Mouse (Mus musculus): ENCODE data around the gene Ctu1.
"Not testable (repeated sequence)": the region's sequence is repeated elsewhere in the genome, so short reads cannot be mapped to it uniquely, and the experiment has no call there.

The Ctu1 gene

DNA sequence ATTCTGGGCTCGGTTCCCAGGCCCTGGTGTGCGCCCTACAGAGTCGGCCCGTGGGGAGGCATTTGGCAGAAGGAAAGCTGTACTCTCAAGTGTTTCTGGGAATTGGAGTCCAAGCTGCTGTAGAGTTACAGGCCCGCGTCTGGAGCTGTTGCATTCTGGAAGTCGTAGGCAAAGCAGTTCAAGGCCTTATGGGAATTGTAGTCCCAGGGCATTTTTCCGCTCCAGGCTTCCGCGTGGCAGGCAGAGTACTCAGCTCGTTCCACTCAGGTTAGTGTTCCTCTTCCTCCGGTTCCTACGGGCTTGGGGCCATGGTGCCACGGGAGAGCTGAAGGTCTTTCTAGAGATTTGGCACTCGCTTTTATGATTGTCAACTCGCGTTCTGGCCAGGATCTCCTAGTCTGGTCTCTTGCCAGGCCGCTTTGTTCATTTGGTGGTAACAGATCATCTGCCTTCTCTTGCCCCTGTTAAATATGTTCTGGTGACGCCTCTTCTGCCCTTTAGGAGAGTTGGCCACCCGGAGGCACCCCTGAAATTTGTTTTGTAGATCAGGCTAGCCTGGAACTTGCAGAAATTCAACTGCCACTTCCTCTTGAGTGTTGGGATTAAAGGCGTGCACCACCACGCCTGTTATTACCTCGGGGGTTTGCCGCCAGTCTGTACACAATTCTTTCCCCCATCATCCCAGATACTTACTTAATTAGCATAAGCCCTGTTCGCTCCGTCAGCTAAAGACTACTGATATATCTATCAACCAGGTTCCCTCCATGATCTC lies at the start of gene Ctu1:
Gene Ctu1, plus strand, starts transcription at position 208 of the 772 bp plus-strand sequence.
- peak; percentile 93 to 96 for DNase-seq

- no peak for DNase-seq
These were observed 48.9 kb upstream of the Ctu1 start for GRCm38 (mm10) chr7:43622927-43623326.

- no peak for DNase-seq
These were observed 48.0 kb upstream of the Ctu1 start for GRCm38 (mm10) chr7:43623819-43624218.

DNA sequence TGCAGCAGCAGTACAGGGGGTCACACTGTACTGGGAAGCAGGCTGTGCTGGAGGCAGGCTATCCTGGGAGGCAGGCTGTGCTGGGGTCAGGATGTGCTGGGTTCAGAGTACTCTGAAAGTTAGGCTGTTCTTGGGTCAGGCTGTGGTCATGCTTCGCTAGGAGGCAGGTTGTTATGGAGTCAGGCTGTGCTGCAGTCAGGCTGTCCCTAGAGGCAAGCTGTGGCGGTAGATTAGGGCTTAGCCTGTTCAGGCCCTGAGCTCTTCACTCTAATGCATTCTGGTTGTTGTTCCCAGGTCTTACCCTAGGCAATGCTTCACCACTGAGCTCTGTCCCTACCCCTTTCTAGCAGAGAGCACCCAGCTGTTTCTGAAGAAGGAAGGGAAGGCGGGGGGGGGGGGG lies 46.8 kb upstream of the Ctu1 start:
- no peak for DNase-seq

- no peak for DNase-seq
These were observed 45.9 kb upstream of the Ctu1 start for GRCm38 (mm10) chr7:43625794-43626422.

DNA sequence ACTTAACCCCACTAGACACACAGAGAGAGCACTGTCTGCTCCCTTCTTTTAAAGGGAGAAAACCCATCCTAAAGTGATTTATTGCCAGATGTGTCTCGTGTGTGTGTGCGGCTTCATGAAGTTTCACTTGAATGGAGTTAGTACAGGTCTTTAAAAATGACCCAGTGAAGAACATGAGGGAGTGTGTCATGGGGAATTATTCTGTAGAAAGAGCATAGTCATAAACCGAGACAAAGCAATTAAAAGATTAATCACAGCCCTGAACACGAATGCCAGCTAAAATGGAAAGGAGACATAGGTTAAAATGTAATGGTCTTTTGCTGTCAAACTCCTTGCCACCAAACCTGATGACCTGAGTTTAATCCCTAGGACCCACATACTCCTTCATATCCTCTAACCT lies 37.9 kb upstream of the Ctu1 start:
- DNase-seq: no peak

DNA sequence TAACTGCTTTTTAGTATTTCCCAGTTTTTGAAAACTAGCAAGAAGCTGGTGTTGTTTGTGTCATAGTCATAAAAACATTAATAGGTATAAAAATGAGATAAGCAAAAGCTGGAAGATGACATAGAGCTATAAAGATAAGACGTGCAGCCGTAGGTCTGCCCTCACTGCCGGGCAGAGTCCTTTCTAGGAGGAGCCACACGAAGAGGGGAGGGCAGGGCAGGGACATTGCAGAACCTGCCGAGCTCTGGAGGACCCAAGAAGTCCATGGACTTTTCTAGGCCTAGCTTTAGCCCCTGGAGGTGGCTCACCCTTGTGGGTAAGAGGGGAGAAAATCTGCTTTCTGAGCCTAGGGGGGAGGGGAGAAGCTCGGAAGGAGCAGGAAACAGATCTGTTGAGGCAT lies 37.3 kb upstream of the Ctu1 start, which contains the start of gene Ceacam18:
Gene Ceacam18, plus strand, starts transcription at position 208 of the 400 bp plus-strand sequence.
- no peak for DNase-seq

- no peak for DNase-seq
These were observed 35.6 kb upstream of the Ctu1 start for GRCm38 (mm10) chr7:43636194-43636593.

GRCm38 (mm10) chr7:43637118-43637517 lies 34.7 kb upstream of the Ctu1 start:
- DNase-seq: no peak

DNA sequence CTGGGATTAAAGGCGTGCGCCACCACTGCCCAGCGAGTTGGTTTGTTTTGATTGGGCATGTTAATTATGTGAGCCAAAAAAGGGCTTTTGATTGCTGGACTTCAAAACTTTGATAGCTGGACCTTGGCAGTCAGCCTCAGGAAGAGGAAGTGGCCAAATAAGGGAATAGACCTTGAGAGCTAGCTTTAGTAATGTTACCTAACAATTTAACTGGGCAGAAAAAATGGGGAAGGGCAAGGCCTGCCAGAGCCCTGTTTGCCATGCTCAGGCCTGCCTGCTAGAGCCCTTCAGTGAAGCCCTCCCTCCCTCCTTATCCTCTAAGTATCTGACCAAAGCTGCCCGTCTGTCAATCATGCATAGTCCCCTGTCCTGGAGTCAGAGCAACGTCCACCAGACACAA lies 29.2 kb upstream of the Ctu1 start:
- DNase-seq: no peak

DNA sequence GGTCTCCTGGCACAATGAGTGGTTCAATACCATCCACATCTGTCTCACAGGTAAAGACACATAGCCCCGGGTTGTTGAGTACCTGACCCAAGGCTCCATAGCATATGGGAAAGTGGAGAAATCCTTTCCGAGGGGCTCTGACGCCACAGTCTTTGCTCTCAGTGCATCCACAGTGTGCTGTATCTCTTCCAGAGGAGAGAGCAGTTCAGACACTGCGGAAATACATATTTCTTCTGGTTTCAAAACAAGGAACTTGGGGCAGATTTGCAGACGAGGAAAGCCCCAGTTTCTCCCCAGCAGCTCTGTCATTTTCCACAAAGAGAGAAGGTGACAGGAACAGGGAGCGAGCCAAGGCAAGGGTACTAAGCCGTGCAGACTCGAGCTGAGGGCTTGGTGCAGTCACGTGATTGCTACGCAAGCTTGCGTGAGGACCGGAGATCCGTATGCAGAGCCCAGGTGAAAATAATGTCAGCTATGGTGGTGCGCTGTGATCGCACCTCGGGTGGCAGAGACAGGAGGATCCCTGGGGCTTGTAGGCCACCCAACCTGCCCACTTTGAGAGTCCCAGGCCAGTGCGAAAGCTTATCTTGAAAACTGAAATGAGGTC lies 28.7 kb upstream of the Ctu1 start:
- DNase-seq: no peak

DNA sequence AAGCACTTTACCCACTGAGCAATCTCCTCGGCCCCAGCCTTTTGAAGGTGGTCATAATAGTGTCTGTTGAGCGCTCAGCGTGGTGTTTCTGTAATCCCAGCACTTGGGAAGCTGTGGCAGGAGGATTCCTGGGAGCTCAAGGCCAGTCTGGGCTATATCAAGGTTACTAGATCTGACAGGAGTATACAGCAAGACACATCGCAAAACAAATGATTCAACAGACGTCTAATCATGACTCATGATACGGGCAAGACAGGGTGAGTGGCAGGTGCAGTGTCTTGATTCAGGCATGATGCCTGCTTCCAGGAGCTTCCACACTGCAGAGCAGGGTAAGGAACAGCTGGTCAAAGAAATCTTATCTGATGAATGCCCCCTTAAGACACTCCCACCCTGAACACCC lies 19.1 kb upstream of the Ctu1 start:
- no peak for DNase-seq

GRCm38 (mm10) chr7:43654519-43654918 lies 17.3 kb upstream of the Ctu1 start:
- no peak for DNase-seq

- DNase-seq: no peak
These were observed 15.6 kb upstream of the Ctu1 start for GRCm38 (mm10) chr7:43656232-43656631.

DNA sequence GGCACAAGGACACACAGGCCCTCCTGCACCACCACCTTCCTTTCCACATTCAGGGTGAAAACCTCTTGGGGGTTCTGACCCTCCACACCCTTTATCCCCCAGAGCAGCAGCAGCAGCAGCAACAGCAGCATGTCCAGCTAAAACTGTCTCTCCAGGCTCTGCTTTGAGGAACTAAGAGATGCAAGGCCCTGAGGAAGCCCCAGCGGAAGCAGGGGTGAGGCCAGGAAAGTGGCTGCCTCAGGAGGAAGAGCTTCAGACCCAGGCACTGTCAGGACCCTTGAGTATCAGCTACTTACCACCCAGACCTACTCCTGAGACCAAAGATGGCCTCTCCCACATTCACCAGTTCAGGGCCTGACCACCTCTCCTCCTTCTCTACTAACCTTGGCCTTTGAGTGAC lies 11.8 kb upstream of the Ctu1 start, which contains the start of gene Siglece:
Gene Siglece, minus strand, starts transcription at position 160 of the 400 bp plus-strand sequence.
- no peak for DNase-seq

GRCm38 (mm10) chr7:43662804-43663203 lies 9.0 kb upstream of the Ctu1 start:
- no peak for DNase-seq

DNA sequence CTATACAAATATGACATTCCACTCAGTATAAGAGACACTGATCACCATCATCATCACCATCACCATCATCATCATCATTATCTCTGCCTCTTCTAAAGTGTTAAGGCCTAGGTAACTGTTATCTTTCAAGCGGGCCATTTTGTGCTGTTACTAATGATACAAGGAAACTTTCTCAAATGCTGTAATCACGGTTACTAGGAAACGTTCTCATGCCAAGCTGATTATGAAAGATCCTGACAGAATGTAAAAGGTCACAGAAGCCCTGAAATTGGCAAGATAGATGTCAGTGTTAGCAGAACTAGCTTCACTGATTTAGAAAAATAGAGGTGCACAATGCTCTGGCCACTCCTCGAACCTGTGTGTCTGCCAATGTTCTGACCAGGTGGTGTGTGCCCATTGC lies 4.6 kb upstream of the Ctu1 start:
- DNase-seq: not testable (repeated sequence)

- DNase-seq: peak in 1 of 2 experiments; percentile 12
These were observed 3.2 kb upstream of the Ctu1 start for GRCm38 (mm10) chr7:43668582-43668981.

DNA sequence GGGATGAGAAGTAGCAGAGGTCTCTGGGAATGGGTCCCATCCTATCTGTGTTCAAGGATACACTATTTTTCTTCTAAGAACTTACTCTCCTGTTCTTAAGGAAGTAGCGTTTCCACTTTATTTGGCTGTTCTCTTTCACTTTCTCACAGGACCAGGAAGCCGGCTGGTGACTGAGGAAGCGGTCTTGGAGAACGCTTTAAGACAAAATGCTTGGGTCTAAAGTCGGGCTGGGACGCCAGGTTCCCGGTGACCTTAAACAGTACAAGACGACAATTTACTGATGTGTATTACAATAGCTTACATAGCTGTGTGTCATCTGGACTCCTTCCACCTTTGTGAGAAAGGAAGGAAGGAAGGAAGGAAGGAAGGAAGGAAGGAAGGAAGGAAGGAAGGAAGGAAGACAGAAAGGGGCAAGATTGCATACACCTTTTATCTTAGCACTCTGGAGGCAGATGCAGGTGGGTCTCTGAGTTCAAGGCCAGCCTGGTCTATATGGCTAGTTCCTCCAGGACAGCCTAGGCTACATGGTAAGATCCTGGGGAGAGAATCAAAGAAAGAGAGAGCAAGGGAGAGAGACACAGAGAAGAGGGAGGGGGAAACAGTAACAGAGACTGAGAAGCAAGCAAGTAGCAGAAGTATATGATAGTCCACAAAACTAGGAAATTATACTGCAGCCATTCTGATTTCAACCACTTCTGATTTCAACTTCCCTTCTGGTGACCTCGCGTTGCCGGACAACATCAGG lies 580 bp upstream of the Ctu1 start:
- no peak for DNase-seq

DNA sequence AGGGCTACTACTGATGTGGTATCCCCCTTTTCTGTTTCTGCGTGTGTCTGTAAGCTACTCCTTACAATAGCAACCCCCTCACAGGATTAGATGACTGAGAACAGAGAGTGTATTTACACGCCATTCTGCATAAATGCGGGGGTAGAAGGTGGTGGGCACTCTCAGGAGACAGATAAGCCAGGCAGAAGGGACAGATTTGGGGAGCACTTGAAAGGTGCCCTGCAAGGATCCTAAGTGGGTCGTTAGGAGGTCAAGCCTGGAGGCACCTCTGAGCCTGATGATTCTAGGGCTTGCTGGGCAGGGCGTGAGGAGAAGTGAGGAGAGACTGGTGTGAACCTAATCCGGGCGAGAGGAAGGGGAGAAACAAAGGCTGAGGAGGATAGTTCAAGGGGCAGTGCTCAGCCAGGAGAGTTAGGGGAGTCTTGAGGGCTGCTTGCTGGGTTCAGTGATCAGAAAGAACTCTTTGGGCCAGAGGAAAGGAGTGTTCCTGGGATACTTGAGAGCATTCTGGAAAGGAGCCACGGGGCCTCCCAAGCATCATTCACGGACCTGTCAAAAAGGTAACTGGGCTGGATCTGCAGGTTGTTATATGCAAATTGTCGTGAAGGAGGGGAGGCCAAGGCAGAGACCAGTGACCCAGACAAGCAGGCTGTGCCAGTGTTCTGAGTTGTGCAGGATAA lies 905 bp downstream of the Ctu1 start:
- peak in 1 of 2 experiments; percentile 25 for DNase-seq

GRCm38 (mm10) chr7:43675091-43675490 lies 3.3 kb downstream of the Ctu1 start:
- no peak for DNase-seq

GRCm38 (mm10) chr7:43678517-43678916 lies 6.7 kb downstream of the Ctu1 start:
- DNase-seq: peak in 1 of 2 experiments; percentile 68

Data from kidney, postnatal 25 days (tissue).